Comparison of ENCODE assay signal across 17 mouse cellular contexts in genomic region chr3:107412509-107412908, GRCm38 (mm10). TPM values are rescaled to one million over a fixed set of nuclear protein-coding genes. Genes with fewer than 3 reads are reported as not detected.
A peak's percentile ranks its signal among the peaks of the same experiment; 100 is the strongest.
DNase-seq lines count a peak whose midpoint lies in the region; ATAC-seq and TF ChIP-seq lines count a peak whose summit lies in the region.
"Had no signal": no experiment of that assay in that cellular context is flagged by ENCODE, and none has a peak within 500 bp of the region (broad histone marks: within the 10 kb centered on the region; RNA-seq: fewer than 3 reads in every experiment).

No protein-coding gene starts in this region.

- no peak for TF ChIP-seq EP300 in liver, postnatal 0 days (IDR thresholded peaks at IDR 0.05; ENCODE audit: low read depth)

- H3K9ac ChIP-seq in forebrain, embryonic 13.5 days = no peak overlapping the region
- no peak overlapping the region for H3K9ac ChIP-seq in midbrain, embryonic 13.5 days (replicated peaks)
- H3K9ac ChIP-seq in midbrain, embryonic 11.5 days (ENCODE audit: low read length) = no peak overlapping the region
- no peak overlapping the region for H3K9ac ChIP-seq in hindbrain, embryonic 16.5 days (ENCODE audit: low read depth, low read length)
- H3K9ac ChIP-seq in liver, postnatal 0 days (replicated peaks) = no peak overlapping the region
- H3K9ac ChIP-seq: embryonic facial prominence, embryonic 12.5 days; heart, embryonic 15.5 days; liver, embryonic 12.5 days had no signal

- H3K4me3 ChIP-seq in forebrain, embryonic 13.5 days = no peak overlapping the region
- H3K4me3 ChIP-seq in forebrain, embryonic 10.5 days = no peak overlapping the region
- no peak overlapping the region for H3K4me3 ChIP-seq in midbrain, embryonic 13.5 days (replicated peaks)
- H3K4me3 ChIP-seq in midbrain, embryonic 11.5 days (ENCODE audit: low read depth, low read length) = no peak overlapping the region
- H3K4me3 ChIP-seq in hindbrain, embryonic 16.5 days (ENCODE audit: low read length) = no peak overlapping the region
- no peak overlapping the region for H3K4me3 ChIP-seq in liver, postnatal 0 days (ENCODE audit: low read depth, low read length)
- H3K4me3 ChIP-seq: embryonic facial prominence, embryonic 12.5 days; heart, embryonic 15.5 days; liver, embryonic 12.5 days; myocyte had no signal

- no peak for TF ChIP-seq CTCF in liver, postnatal 0 days (IDR thresholded peaks at IDR 0.05; ENCODE audit: low read depth)

- ATAC-seq in forebrain, embryonic 13.5 days = peak; percentile 46
- peak; percentile 38 for ATAC-seq in midbrain, embryonic 13.5 days
- no peak for ATAC-seq in midbrain, embryonic 11.5 days (ENCODE audit: low FRiP score)
- ATAC-seq in hindbrain, embryonic 16.5 days = peak; percentile 68
- no peak for ATAC-seq in liver, postnatal 0 days
- ATAC-seq: liver, embryonic 12.5 days; Patski had no signal

- peaks cover 3% of the 10 kb centered on the region; the same call in 1 of the 2 replicates for H3K27me3 ChIP-seq in forebrain, embryonic 13.5 days
- no peaks in the 10 kb centered on the region for H3K27me3 ChIP-seq in forebrain, embryonic 10.5 days (ENCODE audit: poor library complexity, severe bottlenecking)
- no peaks in the 10 kb centered on the region for H3K27me3 ChIP-seq in midbrain, embryonic 13.5 days
- no peaks in the 10 kb centered on the region for H3K27me3 ChIP-seq in midbrain, embryonic 11.5 days (ENCODE audit: control insufficient read depth, insufficient read depth, low read length)
- no peaks in the 10 kb centered on the region for H3K27me3 ChIP-seq in hindbrain, embryonic 16.5 days (replicated peaks; ENCODE audit: control insufficient read depth, insufficient read depth, low read length)
- H3K27me3 ChIP-seq in liver, postnatal 0 days (ENCODE audit: insufficient read depth, low read length) = no peaks in the 10 kb centered on the region
- H3K27me3 ChIP-seq: embryonic facial prominence, embryonic 12.5 days had no signal

- no peaks in the 10 kb centered on the region for H3K9me3 ChIP-seq in forebrain, embryonic 13.5 days (replicated peaks)
- H3K9me3 ChIP-seq in forebrain, embryonic 10.5 days = no peaks in the 10 kb centered on the region
- no peaks in the 10 kb centered on the region for H3K9me3 ChIP-seq in midbrain, embryonic 13.5 days
- H3K9me3 ChIP-seq in midbrain, embryonic 11.5 days (ENCODE audit: control insufficient read depth, low read length) = no peaks in the 10 kb centered on the region
- no peaks in the 10 kb centered on the region for H3K9me3 ChIP-seq in hindbrain, embryonic 16.5 days (ENCODE audit: control insufficient read depth, low read length)
- H3K9me3 ChIP-seq in liver, postnatal 0 days (ENCODE audit: low read length) = no peaks in the 10 kb centered on the region
- H3K9me3 ChIP-seq: embryonic facial prominence, embryonic 12.5 days; heart, embryonic 15.5 days; liver, embryonic 12.5 days had no signal

- peak overlapping the region; percentile 33; the same call in 1 of the 2 replicates for H3K27ac ChIP-seq in forebrain, embryonic 13.5 days
- H3K27ac ChIP-seq in forebrain, embryonic 10.5 days = no peak overlapping the region
- H3K27ac ChIP-seq in midbrain, embryonic 13.5 days = peak overlapping the region; percentile 77
- no peak overlapping the region for H3K27ac ChIP-seq in midbrain, embryonic 11.5 days (ENCODE audit: low read depth, low read length)
- peak overlapping the region; percentile 12 for H3K27ac ChIP-seq in hindbrain, embryonic 16.5 days (ENCODE audit: low read depth, low read length)
- no peak overlapping the region for H3K27ac ChIP-seq in liver, postnatal 0 days (ENCODE audit: low read depth)
- H3K27ac ChIP-seq: embryonic facial prominence, embryonic 12.5 days; heart, embryonic 15.5 days; liver, embryonic 12.5 days had no signal

- no peaks in the 10 kb centered on the region for H3K36me3 ChIP-seq in forebrain, embryonic 13.5 days (ENCODE audit: poor library complexity, severe bottlenecking)
- no peaks in the 10 kb centered on the region for H3K36me3 ChIP-seq in forebrain, embryonic 10.5 days (replicated peaks)
- H3K36me3 ChIP-seq in midbrain, embryonic 13.5 days = no peaks in the 10 kb centered on the region
- no peaks in the 10 kb centered on the region for H3K36me3 ChIP-seq in midbrain, embryonic 11.5 days (ENCODE audit: control insufficient read depth, insufficient read depth, low read length)
- H3K36me3 ChIP-seq in hindbrain, embryonic 16.5 days (ENCODE audit: control insufficient read depth, insufficient read depth, low read length) = no peaks in the 10 kb centered on the region
- H3K36me3 ChIP-seq in liver, postnatal 0 days (replicated peaks; ENCODE audit: insufficient read depth, low read length) = no peaks in the 10 kb centered on the region
- H3K36me3 ChIP-seq: embryonic facial prominence, embryonic 12.5 days; heart, embryonic 15.5 days; liver, embryonic 12.5 days had no signal

- DNase-seq in forebrain, embryonic 10.5 days (ENCODE audit: extremely low spot score, low spot score) = no peak
- no peak for DNase-seq in midbrain, embryonic 11.5 days (ENCODE audit: low spot score, missing footprints)
- DNase-seq in spleen, postnatal 14 days (ENCODE audit: low spot score in 2 of 2) = no peak
- DNase-seq in kidney, adult 18-20 months = no peak
- no peak for DNase-seq in liver, postnatal 0 days
- DNase-seq: adrenal gland, postnatal 36 days; B cell, adult 2 months; kidney, adult 9 months; right cerebral cortex, postnatal 14 days had no signal

- H3K4me1 ChIP-seq in forebrain, embryonic 13.5 days = peaks cover 26% of the 10 kb centered on the region
- peaks cover 11% of the 10 kb centered on the region for H3K4me1 ChIP-seq in forebrain, embryonic 10.5 days
- peaks cover 26% of the 10 kb centered on the region for H3K4me1 ChIP-seq in midbrain, embryonic 13.5 days (replicated peaks)
- peaks cover 5% of the 10 kb centered on the region for H3K4me1 ChIP-seq in midbrain, embryonic 11.5 days (ENCODE audit: control insufficient read depth, insufficient read depth, low read length)
- H3K4me1 ChIP-seq in hindbrain, embryonic 16.5 days (ENCODE audit: control insufficient read depth, insufficient read depth, low read depth, low read length) = peaks cover 19% of the 10 kb centered on the region
- H3K4me1 ChIP-seq in liver, postnatal 0 days (ENCODE audit: insufficient read depth) = no peaks in the 10 kb centered on the region
- H3K4me1 ChIP-seq: embryonic facial prominence, embryonic 12.5 days; liver, embryonic 12.5 days had no signal

- WGBS in forebrain, embryonic 13.5 days = 57% methylated on average over 8 of the region's 8 CpGs
- WGBS in forebrain, embryonic 10.5 days = 73% methylated on average over 8 of the region's 8 CpGs
- WGBS in midbrain, embryonic 13.5 days = 67% methylated on average over 8 of the region's 8 CpGs
- WGBS in midbrain, embryonic 11.5 days = 81% methylated on average over 8 of the region's 8 CpGs
- 60% methylated on average over 8 of the region's 8 CpGs for WGBS in hindbrain, embryonic 16.5 days
- WGBS in liver, postnatal 0 days (ENCODE audit: insufficient replicate concordance) = 76% methylated on average over 8 of the region's 8 CpGs

- H3K4me2 ChIP-seq in forebrain, embryonic 13.5 days = no peak overlapping the region
- no peak overlapping the region for H3K4me2 ChIP-seq in midbrain, embryonic 13.5 days (replicated peaks)
- no peak overlapping the region for H3K4me2 ChIP-seq in midbrain, embryonic 11.5 days
- no peak overlapping the region for H3K4me2 ChIP-seq in hindbrain, embryonic 16.5 days (ENCODE audit: low read length)
- H3K4me2 ChIP-seq in liver, postnatal 0 days (ENCODE audit: low read depth, low read length) = no peak overlapping the region
- H3K4me2 ChIP-seq: embryonic facial prominence, embryonic 12.5 days; heart, embryonic 15.5 days; liver, embryonic 12.5 days had no signal

RNA-seq across cellular contexts. Expression of gene Kcnc4, which starts 46.8 kb away (rescaled TPM):
- 0.25 and 0.38 TPM in 2 replicates for polyA plus RNA-seq in forebrain, embryonic 13.5 days (2015; fragmentation: Nextera tagmentation; extraction: Ambion mirVana)
- polyA plus RNA-seq in forebrain, embryonic 10.5 days (2016; fragmentation: Nextera tagmentation; extraction: Ambion mirVana) = not detected in 2 replicates
- 1.4 and 1.8 TPM in 2 replicates for polyA plus RNA-seq in midbrain, embryonic 13.5 days (2015; fragmentation: Nextera tagmentation; extraction: Ambion mirVana)
- polyA plus RNA-seq in midbrain, embryonic 11.5 days (2014; fragmentation: Nextera tagmentation; extraction: Ambion mirVana) = 0.03 and 0.04 TPM in 2 replicates
- 8.7 and 9.7 TPM in 2 replicates for polyA plus RNA-seq in hindbrain, embryonic 16.5 days (2015; fragmentation: Nextera tagmentation; extraction: Ambion mirVana)
- not detected in 2 replicates for polyA plus RNA-seq in liver, postnatal 0 days (2015; fragmentation: Nextera tagmentation; extraction: Ambion mirVana)
- polyA plus RNA-seq: liver, embryonic 12.5 days; myocyte; Patski had no signal

Comparison
In these comparisons a context has a peak if more than half of its experiments do, and no peak if none do; other contexts are left out.
1. ATAC-seq: peak in forebrain, embryonic 13.5 days (single experiment), midbrain, embryonic 13.5 days (single experiment) and hindbrain, embryonic 16.5 days (single experiment); none in midbrain, embryonic 11.5 days (single experiment) and liver, postnatal 0 days (single experiment).
2. H3K27ac ChIP-seq: peak in forebrain, embryonic 13.5 days (single experiment), midbrain, embryonic 13.5 days (single experiment) and hindbrain, embryonic 16.5 days (single experiment); none in forebrain, embryonic 10.5 days (single experiment), midbrain, embryonic 11.5 days (single experiment) and liver, postnatal 0 days (single experiment).